Mouse (Mus musculus): Measurements from ENCODE around the gene Rtn4rl1. TPM values are rescaled to one million over a fixed set of nuclear protein-coding genes. Genes with fewer than 3 reads are reported as not detected.
A peak's percentile ranks its signal among the peaks of the same experiment; 100 is the strongest.

Rtn4rl1 gene
- polyA plus RNA-seq, 1 experiment from 2014 or later: 5.8 TPM

GRCm38 (mm10) chr11:75227632-75228031, 34.0 kb downstream of the Rtn4rl1 start:
- no peak overlapping the region for H3K9ac ChIP-seq
- no peaks in the 10 kb centered on the region for H3K9me3 ChIP-seq
- no peak overlapping the region for H3K4me2 ChIP-seq
- H3K27me3 ChIP-seq: no peaks in the 10 kb centered on the region
- peaks cover 11% of the 10 kb centered on the region; the same call in 1 of the 2 replicates for H3K4me1 ChIP-seq
- no peak overlapping the region for H3K27ac ChIP-seq
- 28% methylated on average over 3 of the region's 3 CpGs for WGBS
- no peak overlapping the region for H3K4me3 ChIP-seq
- ATAC-seq (ENCODE audit: insufficient number of reproducible peaks, low FRiP score, low TSS enrichment, low read depth): no peak
- no peaks in the 10 kb centered on the region for H3K36me3 ChIP-seq

- WGBS: 60% methylated on average over 6 of the region's 6 CpGs
Observed at GRCm38 (mm10) chr11:75229289-75229688, 35.7 kb downstream of the Rtn4rl1 start.

GRCm38 (mm10) chr11:75230272-75230760, 36.7 kb downstream of the Rtn4rl1 start:
- H3K4me1 ChIP-seq: peaks cover 19% of the 10 kb centered on the region
- 94% methylated on average over 6 of the region's 6 CpGs for WGBS
- no peak overlapping the region for H3K4me3 ChIP-seq
- H3K4me2 ChIP-seq: no peak overlapping the region
- H3K27me3 ChIP-seq: peaks cover 8% of the 10 kb centered on the region; the same call in 1 of the 2 replicates
- ATAC-seq (ENCODE audit: insufficient number of reproducible peaks, low FRiP score, low TSS enrichment, low read depth): no peak
- H3K9me3 ChIP-seq: no peaks in the 10 kb centered on the region
- no peak overlapping the region for H3K9ac ChIP-seq
- H3K36me3 ChIP-seq: no peaks in the 10 kb centered on the region
- no peak overlapping the region for H3K27ac ChIP-seq

More at GRCm38 (mm10) chr11:75229289-75229688, 35.7 kb downstream of the Rtn4rl1 start:
- Histone ChIP-seq H3K9me3 (no peaks in the 10 kb centered on the region), H3K27me3 (peaks cover 5% of the 10 kb centered on the region; the same call in 1 of the 2 replicates), H3K4me3 (no peak overlapping the region), H3K36me3 (no peaks in the 10 kb centered on the region), H3K27ac (no peak overlapping the region), H3K4me2 (no peak overlapping the region), H3K4me1 (peaks cover 11% of the 10 kb centered on the region; the same call in 1 of the 2 replicates), H3K9ac (no peak overlapping the region)
- no peak for ATAC-seq (ENCODE audit: insufficient number of reproducible peaks, low FRiP score, low TSS enrichment, low read depth)

- H3K4me1 ChIP-seq: peaks cover 19% of the 10 kb centered on the region
- H3K4me2 ChIP-seq: no peak overlapping the region
- H3K27me3 ChIP-seq: peaks cover 8% of the 10 kb centered on the region; the same call in 1 of the 2 replicates
- 14% methylated on average over 7 of the region's 7 CpGs for WGBS
- no peak overlapping the region for H3K27ac ChIP-seq
- no peak overlapping the region for H3K4me3 ChIP-seq
- H3K9me3 ChIP-seq: no peaks in the 10 kb centered on the region
- H3K9ac ChIP-seq: no peak overlapping the region
- no peak for ATAC-seq (ENCODE audit: insufficient number of reproducible peaks, low FRiP score, low TSS enrichment, low read depth)
- no peaks in the 10 kb centered on the region for H3K36me3 ChIP-seq
Observed at GRCm38 (mm10) chr11:75231756-75232155, 38.2 kb downstream of the Rtn4rl1 start.

GRCm38 (mm10) chr11:75232434-75232833, 38.9 kb downstream of the Rtn4rl1 start:
- peaks cover 8% of the 10 kb centered on the region; the same call in 1 of the 2 replicates for H3K27me3 ChIP-seq
- WGBS: 62% methylated on average over 4 of the region's 4 CpGs
- ATAC-seq (ENCODE audit: insufficient number of reproducible peaks, low FRiP score, low TSS enrichment, low read depth): no peak
- H3K9me3 ChIP-seq: no peaks in the 10 kb centered on the region
- no peak overlapping the region for H3K9ac ChIP-seq
- H3K4me2 ChIP-seq: no peak overlapping the region
- no peak overlapping the region for H3K4me3 ChIP-seq
- H3K36me3 ChIP-seq: no peaks in the 10 kb centered on the region
- H3K4me1 ChIP-seq: peaks cover 19% of the 10 kb centered on the region
- no peak overlapping the region for H3K27ac ChIP-seq

- Histone ChIP-seq H3K4me3 (no peak overlapping the region), H3K36me3 (no peaks in the 10 kb centered on the region), H3K4me2 (no peak overlapping the region), H3K4me1 (peaks cover 19% of the 10 kb centered on the region), H3K9ac (no peak overlapping the region), H3K9me3 (no peaks in the 10 kb centered on the region), H3K27ac (no peak overlapping the region), H3K27me3 (peaks cover 8% of the 10 kb centered on the region; the same call in 1 of the 2 replicates)
- WGBS: 8% methylated on average over 16 of the region's 16 CpGs
- ATAC-seq (ENCODE audit: insufficient number of reproducible peaks, low FRiP score, low TSS enrichment, low read depth): no peak
Observed at GRCm38 (mm10) chr11:75234745-75235144, 41.2 kb downstream of the Rtn4rl1 start.

GRCm38 (mm10) chr11:75240158-75240934, 46.8 kb downstream of the Rtn4rl1 start:
- Histone ChIP-seq H3K27ac (0 out of 2 replicates have a peak overlapping the region, but pooled peaks have one; percentile 3), H3K9me3 (no peaks in the 10 kb centered on the region), H3K27me3 (no peaks in the 10 kb centered on the region), H3K4me2 (no peak overlapping the region), H3K4me3 (no peak overlapping the region), H3K36me3 (no peaks in the 10 kb centered on the region), H3K4me1 (peaks cover 10% of the 10 kb centered on the region), H3K9ac (no peak overlapping the region)
- 65% methylated on average over 13 of the region's 13 CpGs for WGBS
- ATAC-seq (ENCODE audit: insufficient number of reproducible peaks, low FRiP score, low TSS enrichment, low read depth): no peak

GRCm38 (mm10) chr11:75242710-75243255, 49.2 kb downstream of the Rtn4rl1 start:
- H3K27me3 ChIP-seq: no peaks in the 10 kb centered on the region
- no peak overlapping the region for H3K4me3 ChIP-seq
- ATAC-seq (ENCODE audit: insufficient number of reproducible peaks, low FRiP score, low TSS enrichment, low read depth): no peak
- no peak overlapping the region for H3K4me2 ChIP-seq
- H3K27ac ChIP-seq: no peak overlapping the region
- no peak overlapping the region for H3K9ac ChIP-seq
- no peaks in the 10 kb centered on the region for H3K9me3 ChIP-seq
- H3K36me3 ChIP-seq: no peaks in the 10 kb centered on the region
- H3K4me1 ChIP-seq: peaks cover 22% of the 10 kb centered on the region
- WGBS: 66% methylated on average over 9 of the region's 9 CpGs

- no peak for ATAC-seq (ENCODE audit: insufficient number of reproducible peaks, low FRiP score, low TSS enrichment, low read depth)
- H3K4me3 ChIP-seq: no peak overlapping the region
- 80% methylated on average over 11 of the region's 11 CpGs for WGBS
- H3K36me3 ChIP-seq: no peaks in the 10 kb centered on the region
- no peak overlapping the region for H3K4me2 ChIP-seq
- H3K9ac ChIP-seq: no peak overlapping the region
- no peak overlapping the region for H3K27ac ChIP-seq
- no peaks in the 10 kb centered on the region for H3K9me3 ChIP-seq
- H3K27me3 ChIP-seq: no peaks in the 10 kb centered on the region
- peaks cover 28% of the 10 kb centered on the region for H3K4me1 ChIP-seq
Observed at GRCm38 (mm10) chr11:75244368-75245275, 51.0 kb downstream of the Rtn4rl1 start.

- Histone ChIP-seq H3K4me1 (peaks cover 28% of the 10 kb centered on the region), H3K4me2 (no peak overlapping the region), H3K27me3 (no peaks in the 10 kb centered on the region), H3K9me3 (no peaks in the 10 kb centered on the region), H3K9ac (no peak overlapping the region), H3K36me3 (no peaks in the 10 kb centered on the region), H3K27ac (no peak overlapping the region), H3K4me3 (no peak overlapping the region)
- 40% methylated on average over 16 of the region's 16 CpGs for WGBS
- no peak for ATAC-seq (ENCODE audit: insufficient number of reproducible peaks, low FRiP score, low TSS enrichment, low read depth)
Observed at GRCm38 (mm10) chr11:75245372-75246330, 52.1 kb downstream of the Rtn4rl1 start.

- Histone ChIP-seq H3K4me2 (no peak overlapping the region), H3K27ac (no peak overlapping the region)
- 72% methylated on average over 8 of the region's 8 CpGs for WGBS
Observed at GRCm38 (mm10) chr11:75246589-75246988, 53.0 kb downstream of the Rtn4rl1 start.

More at GRCm38 (mm10) chr11:75246589-75246988, 53.0 kb downstream of the Rtn4rl1 start:
- Histone ChIP-seq H3K4me3 (no peak overlapping the region), H3K36me3 (no peaks in the 10 kb centered on the region), H3K27me3 (no peaks in the 10 kb centered on the region), H3K4me1 (peaks cover 28% of the 10 kb centered on the region), H3K9ac (no peak overlapping the region), H3K9me3 (no peaks in the 10 kb centered on the region)
- no peak for ATAC-seq (ENCODE audit: insufficient number of reproducible peaks, low FRiP score, low TSS enrichment, low read depth)

Data from limb, embryonic 15.5 days (tissue).